Mouse (Mus musculus): ENCODE measurements around the gene Stx1b. TPM values are rescaled to one million over a fixed set of nuclear protein-coding genes. Genes with fewer than 3 reads are reported as not detected.

Stx1b gene
- polyA plus RNA-seq, 1 experiment from 2014 or later: 11.1 TPM

GRCm38 (mm10) chr7:127799211-127799610 lies 25.1 kb downstream of the Stx1b start:
- H3K27me3 ChIP-seq (ENCODE audit: control insufficient read depth, insufficient read depth, low read length): no peaks in the 10 kb centered on the region
- no peaks in the 10 kb centered on the region for H3K4me1 ChIP-seq (replicated peaks; ENCODE audit: control insufficient read depth, insufficient read depth, low read length)
- no peak overlapping the region for H3K4me3 ChIP-seq (ENCODE audit: low read depth, low read length)
- no peak for DNase-seq (ENCODE audit: low spot score)
- no peak overlapping the region for H3K9ac ChIP-seq (ENCODE audit: low read length)
- H3K9me3 ChIP-seq (ENCODE audit: control insufficient read depth, low read length): no peaks in the 10 kb centered on the region
- H3K36me3 ChIP-seq (ENCODE audit: control insufficient read depth, insufficient read depth, low read length): peaks cover 26% of the 10 kb centered on the region
- no peak overlapping the region for H3K27ac ChIP-seq (ENCODE audit: low read depth, low read length)
- 92% methylated on average over 13 of the region's 13 CpGs for WGBS
- ATAC-seq (replicated peaks; ENCODE audit: low FRiP score): no peak
- H3K4me2 ChIP-seq (ENCODE audit: low read depth, low read length, severe bottlenecking): no peak overlapping the region

- Histone ChIP-seq H3K4me2 (ENCODE audit: low read depth, low read length, severe bottlenecking) (no peak overlapping the region), H3K27ac (ENCODE audit: low read depth, low read length) (no peak overlapping the region), H3K4me1 (replicated peaks; ENCODE audit: control insufficient read depth, insufficient read depth, low read length) (no peaks in the 10 kb centered on the region), H3K9ac (ENCODE audit: low read length) (no peak overlapping the region), H3K4me3 (ENCODE audit: low read depth, low read length) (no peak overlapping the region), H3K36me3 (ENCODE audit: control insufficient read depth, insufficient read depth, low read length) (peaks cover 26% of the 10 kb centered on the region), H3K9me3 (ENCODE audit: control insufficient read depth, low read length) (no peaks in the 10 kb centered on the region), H3K27me3 (ENCODE audit: control insufficient read depth, insufficient read depth, low read length) (no peaks in the 10 kb centered on the region)
- ATAC-seq (replicated peaks; ENCODE audit: low FRiP score) (no peak), DNase-seq (ENCODE audit: low spot score) (no peak)
- 90% methylated on average over 4 of the region's 4 CpGs for WGBS
These were observed 25.8 kb downstream of the Stx1b start for GRCm38 (mm10) chr7:127798591-127798990.

GRCm38 (mm10) chr7:127797076-127797845 lies 27.1 kb downstream of the Stx1b start:
- no peak for ATAC-seq (replicated peaks; ENCODE audit: low FRiP score)
- 95% methylated on average over 23 of the region's 23 CpGs for WGBS
- no peak overlapping the region for H3K4me3 ChIP-seq (ENCODE audit: low read depth, low read length)
- no peak for DNase-seq (ENCODE audit: low spot score)
- no peaks in the 10 kb centered on the region for H3K4me1 ChIP-seq (replicated peaks; ENCODE audit: control insufficient read depth, insufficient read depth, low read length)
- peaks cover 27% of the 10 kb centered on the region for H3K36me3 ChIP-seq (ENCODE audit: control insufficient read depth, insufficient read depth, low read length)
- H3K27ac ChIP-seq (ENCODE audit: low read depth, low read length): no peak overlapping the region
- H3K27me3 ChIP-seq (ENCODE audit: control insufficient read depth, insufficient read depth, low read length): no peaks in the 10 kb centered on the region
- no peaks in the 10 kb centered on the region for H3K9me3 ChIP-seq (ENCODE audit: control insufficient read depth, low read length)
- H3K9ac ChIP-seq (ENCODE audit: low read length): no peak overlapping the region
- no peak overlapping the region for H3K4me2 ChIP-seq (ENCODE audit: low read depth, low read length, severe bottlenecking)

GRCm38 (mm10) chr7:127785308-127785707 lies 39.0 kb downstream of the Stx1b start, which contains the start of gene Gm49388:
TSS of gene Gm49388 (plus strand) at chr7:127785608.
- H3K27me3 ChIP-seq (ENCODE audit: control insufficient read depth, insufficient read depth, low read length): no peaks in the 10 kb centered on the region
- H3K4me2 ChIP-seq (ENCODE audit: low read depth, low read length, severe bottlenecking): no peak within 1 kb of the TSS
- no peak within 1 kb of the TSS for H3K9ac ChIP-seq (ENCODE audit: low read length)
- WGBS: 91% methylated on average over 7 of the region's 7 CpGs
- H3K27ac ChIP-seq (ENCODE audit: low read depth, low read length): no peak within 1 kb of the TSS
- H3K9me3 ChIP-seq (ENCODE audit: control insufficient read depth, low read length): no peaks in the 10 kb centered on the region
- H3K4me1 ChIP-seq (replicated peaks; ENCODE audit: control insufficient read depth, insufficient read depth, low read length): no peaks in the 10 kb centered on the region
- ATAC-seq (replicated peaks; ENCODE audit: low FRiP score) (no peak), DNase-seq (ENCODE audit: low spot score) (no peak)
- no peak within 1 kb of the TSS for H3K4me3 ChIP-seq (ENCODE audit: low read depth, low read length)
- peaks cover 19% of the 10 kb centered on the region; the same call in 1 of the 2 replicates for H3K36me3 ChIP-seq (ENCODE audit: control insufficient read depth, insufficient read depth, low read length)

- H3K4me2 ChIP-seq (ENCODE audit: low read depth, low read length, severe bottlenecking): peak overlapping the region; percentile 85
- no peak overlapping the region for H3K27ac ChIP-seq (ENCODE audit: low read depth, low read length)
- no peaks in the 10 kb centered on the region for H3K27me3 ChIP-seq (ENCODE audit: control insufficient read depth, insufficient read depth, low read length)
- DNase-seq (ENCODE audit: low spot score) (no peak), ATAC-seq (replicated peaks; ENCODE audit: low FRiP score) (no peak)
- no peaks in the 10 kb centered on the region for H3K9me3 ChIP-seq (ENCODE audit: control insufficient read depth, low read length)
- H3K4me1 ChIP-seq (replicated peaks; ENCODE audit: control insufficient read depth, insufficient read depth, low read length): peaks cover 7% of the 10 kb centered on the region
- H3K4me3 ChIP-seq (ENCODE audit: low read depth, low read length): peak overlapping the region; percentile 97
- peak overlapping the region; percentile 95 for H3K9ac ChIP-seq (ENCODE audit: low read length)
- 83% methylated on average over 4 of the region's 4 CpGs for WGBS
- H3K36me3 ChIP-seq (ENCODE audit: control insufficient read depth, insufficient read depth, low read length): no peaks in the 10 kb centered on the region; the same call in 1 of the 2 replicates
These were observed 46.0 kb downstream of the Stx1b start for GRCm38 (mm10) chr7:127778350-127778749.

GRCm38 (mm10) chr7:127777474-127778266 lies 46.7 kb downstream of the Stx1b start:
- Histone ChIP-seq H3K27me3 (ENCODE audit: control insufficient read depth, insufficient read depth, low read length) (no peaks in the 10 kb centered on the region), H3K4me3 (ENCODE audit: low read depth, low read length) (peak overlapping the region; percentile 97), H3K9me3 (ENCODE audit: control insufficient read depth, low read length) (no peaks in the 10 kb centered on the region), H3K4me2 (ENCODE audit: low read depth, low read length, severe bottlenecking) (peak overlapping the region; percentile 85), H3K27ac (ENCODE audit: low read depth, low read length) (peak overlapping the region; percentile 94), H3K9ac (ENCODE audit: low read length) (peak overlapping the region; percentile 95), H3K4me1 (replicated peaks; ENCODE audit: control insufficient read depth, insufficient read depth, low read length) (peaks cover 7% of the 10 kb centered on the region), H3K36me3 (ENCODE audit: control insufficient read depth, insufficient read depth, low read length) (no peaks in the 10 kb centered on the region; the same call in 1 of the 2 replicates)
- ATAC-seq (replicated peaks; ENCODE audit: low FRiP score) (peak; percentile 64), DNase-seq (ENCODE audit: low spot score) (peak; percentile 88)
- 4% methylated on average over 39 of the region's 66 CpGs for WGBS

- Histone ChIP-seq H3K27me3 (ENCODE audit: control insufficient read depth, insufficient read depth, low read length) (no peaks in the 10 kb centered on the region), H3K4me3 (ENCODE audit: low read depth, low read length) (peak overlapping the region; percentile 97), H3K27ac (ENCODE audit: low read depth, low read length) (peak overlapping the region; percentile 94), H3K9me3 (ENCODE audit: control insufficient read depth, low read length) (no peaks in the 10 kb centered on the region), H3K4me2 (ENCODE audit: low read depth, low read length, severe bottlenecking) (peak overlapping the region; percentile 45), H3K36me3 (ENCODE audit: control insufficient read depth, insufficient read depth, low read length) (no peaks in the 10 kb centered on the region; the same call in 1 of the 2 replicates), H3K4me1 (replicated peaks; ENCODE audit: control insufficient read depth, insufficient read depth, low read length) (peaks cover 7% of the 10 kb centered on the region), H3K9ac (ENCODE audit: low read length) (peak overlapping the region; percentile 95)
- DNase-seq (ENCODE audit: low spot score) (peak; percentile 97), ATAC-seq (replicated peaks; ENCODE audit: low FRiP score) (peak; percentile 91)
- WGBS: under 1% methylated on average over 55 of the region's 70 CpGs
These were observed 47.4 kb downstream of the Stx1b start for GRCm38 (mm10) chr7:127776878-127777473.

- H3K27me3 ChIP-seq (ENCODE audit: control insufficient read depth, insufficient read depth, low read length): no peaks in the 10 kb centered on the region
- H3K4me3 ChIP-seq (ENCODE audit: low read depth, low read length): peak within 1 kb of the TSS; percentile 97
- peak; percentile 91 for DNase-seq (ENCODE audit: low spot score)
- peak within 1 kb of the TSS; percentile 95 for H3K9ac ChIP-seq (ENCODE audit: low read length)
- no peaks in the 10 kb centered on the region; the same call in 1 of the 2 replicates for H3K36me3 ChIP-seq (ENCODE audit: control insufficient read depth, insufficient read depth, low read length)
- WGBS: under 1% methylated on average over 23 of the region's 23 CpGs
- peak within 1 kb of the TSS; percentile 94 for H3K27ac ChIP-seq (ENCODE audit: low read depth, low read length)
- peak within 1 kb of the TSS; percentile 85 for H3K4me2 ChIP-seq (ENCODE audit: low read depth, low read length, severe bottlenecking)
- peaks cover 7% of the 10 kb centered on the region for H3K4me1 ChIP-seq (replicated peaks; ENCODE audit: control insufficient read depth, insufficient read depth, low read length)
- peak; percentile 73 for ATAC-seq (replicated peaks; ENCODE audit: low FRiP score)
- no peaks in the 10 kb centered on the region for H3K9me3 ChIP-seq (ENCODE audit: control insufficient read depth, low read length)
These were observed 47.9 kb downstream of the Stx1b start, which contains the start of gene Setd1a for GRCm38 (mm10) chr7:127776426-127776825. TSS of gene Setd1a (plus strand) at chr7:127776670.
